Mouse (Mus musculus) regulatory T cell (primary cell): Measurements from ENCODE around the gene Gm21244.
"Not testable (repeated sequence)": the region's sequence is repeated elsewhere in the genome, so short reads cannot be mapped to it uniquely, and the experiment has no call there.

Experiments
- in situ Hi-C: fragments of 300-600 bp; cut with MboI, MseI; formaldehyde crosslinking; loops from one replicate; pipeline ENCODE4 v1.15.1; 2025; ENCODE audit warnings: high pct_unique_total_duplicates

Gene Gm21244

GRCm38 (mm10) chrY:7169193-7169592, at the start of gene Gm21244:
Gene Gm21244, minus strand, starts transcription at chrY:7169293.
- in situ Hi-C loops = not testable (repeated sequence)
